Mouse (Mus musculus) activated CD4-positive, CD25-positive, alpha-beta regulatory T cell, adult 9 weeks (primary cell): ENCODE measurements around the gene Dclre1c. TPM values are rescaled to one million over a fixed set of nuclear protein-coding genes. Genes with fewer than 3 reads are reported as not detected.

Source experiments
- polyA plus RNA-seq: library from polyadenylated mRNA; unstranded; fragments of 100-300 nt; shearing (Covaris generic); gene quantifications from one replicate; pipeline ENCODE4 v1.2.1, GENCODE M21; 2017

Dclre1c gene
- polyA plus RNA-seq, result 27.6 TPM

DNA sequence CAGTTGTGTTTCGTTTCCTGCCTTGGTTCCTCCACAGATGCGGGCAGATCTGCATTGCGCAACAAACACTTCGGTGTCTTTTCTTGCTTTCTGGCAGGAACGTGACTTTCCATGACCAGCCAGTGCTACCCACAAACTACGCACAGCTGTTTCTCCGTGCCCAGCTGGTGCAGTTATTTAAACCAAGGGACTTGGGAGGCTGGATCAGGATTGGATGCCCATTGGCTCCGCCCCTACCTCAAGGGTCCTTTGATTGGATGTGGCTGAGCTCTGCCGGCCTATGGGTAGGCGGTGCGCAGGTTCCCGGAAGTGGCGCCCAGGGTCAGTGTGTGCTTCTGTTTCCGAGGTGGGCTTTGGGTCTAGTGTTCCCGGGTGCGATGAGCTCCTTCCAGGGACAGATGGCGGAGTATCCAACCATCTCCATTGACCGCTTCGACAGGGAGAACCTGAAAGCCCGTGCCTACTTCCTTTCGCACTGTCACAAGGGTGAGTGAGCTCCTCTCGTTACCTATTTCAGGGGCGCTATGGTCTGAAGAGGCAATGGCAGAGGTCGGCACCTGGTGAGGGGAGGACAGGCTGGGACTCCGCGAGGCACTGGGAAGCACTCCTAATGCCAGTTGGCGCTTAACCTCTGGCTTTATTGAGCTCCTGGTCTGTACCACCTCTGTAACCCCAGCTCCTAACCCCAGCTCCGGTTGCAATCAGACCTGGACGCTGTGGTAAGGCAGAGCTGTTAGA lies at the start of gene Dclre1c:
Gene Dclre1c (plus strand): TSS at position 291 of the 738 bp plus-strand sequence.

DNA sequence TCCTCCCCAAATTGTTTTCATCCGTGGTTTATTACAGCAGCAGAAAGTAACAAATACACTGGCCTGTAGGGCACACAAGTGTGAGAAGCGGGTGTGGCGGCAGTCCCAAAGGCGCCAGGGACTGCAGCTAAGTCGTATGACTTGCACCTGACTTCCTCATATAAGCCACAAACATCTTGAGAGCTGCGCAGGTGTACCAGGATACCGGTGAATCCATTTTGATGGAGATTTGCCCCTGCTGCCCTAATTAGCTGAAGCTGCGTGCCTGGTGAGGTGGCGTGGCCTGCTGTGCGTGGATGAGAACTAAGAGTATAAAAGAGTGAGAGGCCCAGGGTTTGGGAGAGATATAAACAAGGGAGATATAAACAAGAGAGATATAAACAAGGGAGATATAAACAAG lies 26.8 kb upstream of the Dclre1c start, which contains the start of gene Olah:
Gene Olah (minus strand): TSS at position 101 of the 400 bp plus-strand sequence.

DNA sequence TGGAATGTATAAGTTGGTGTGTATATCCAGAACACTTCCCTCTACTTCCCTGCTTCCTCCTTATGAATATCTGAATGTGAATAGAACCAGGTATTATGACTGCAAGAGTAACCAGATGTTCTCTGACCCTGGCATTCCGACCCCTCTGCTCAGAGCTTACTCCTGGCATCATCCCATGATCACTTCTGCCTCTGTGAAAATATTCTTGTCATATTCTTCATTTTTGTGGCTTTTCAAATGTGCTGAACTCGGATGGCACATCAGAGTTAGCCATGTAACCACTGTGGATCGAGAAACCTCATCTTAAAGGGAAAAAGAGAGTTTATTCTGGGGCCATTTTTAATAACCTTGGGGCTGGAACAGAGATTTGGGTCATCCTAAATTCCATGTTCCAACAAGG lies 1.4 kb upstream of the Dclre1c start, which contains the start of gene Meig1:
Gene Meig1 (minus strand): TSS at position 101 of the 400 bp plus-strand sequence.

DNA sequence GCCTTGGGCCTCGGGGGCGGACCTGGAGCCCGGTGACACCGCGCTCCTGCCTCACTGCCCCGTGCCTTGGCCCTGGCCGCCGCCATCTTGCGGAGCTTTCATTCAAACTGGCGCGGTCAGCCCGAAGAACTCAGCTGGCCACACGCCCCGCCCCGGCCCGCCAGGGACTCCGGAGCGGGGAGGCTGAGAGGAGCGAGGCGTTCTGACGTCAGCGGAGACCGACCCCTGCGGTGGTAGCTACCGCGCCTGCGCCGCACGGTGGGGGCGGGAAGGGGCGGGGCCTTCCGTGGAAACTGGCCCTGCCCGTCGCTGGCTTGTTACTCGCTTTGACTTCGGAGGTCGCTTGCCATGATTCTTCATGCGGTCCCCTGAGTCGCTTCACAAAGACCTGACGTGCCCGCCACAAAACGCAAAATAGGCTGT lies 50.9 kb downstream of the Dclre1c start, which contains the start of gene Suv39h2:
Gene Suv39h2 (minus strand): TSS at position 171 of the 423 bp plus-strand sequence.

DNA sequence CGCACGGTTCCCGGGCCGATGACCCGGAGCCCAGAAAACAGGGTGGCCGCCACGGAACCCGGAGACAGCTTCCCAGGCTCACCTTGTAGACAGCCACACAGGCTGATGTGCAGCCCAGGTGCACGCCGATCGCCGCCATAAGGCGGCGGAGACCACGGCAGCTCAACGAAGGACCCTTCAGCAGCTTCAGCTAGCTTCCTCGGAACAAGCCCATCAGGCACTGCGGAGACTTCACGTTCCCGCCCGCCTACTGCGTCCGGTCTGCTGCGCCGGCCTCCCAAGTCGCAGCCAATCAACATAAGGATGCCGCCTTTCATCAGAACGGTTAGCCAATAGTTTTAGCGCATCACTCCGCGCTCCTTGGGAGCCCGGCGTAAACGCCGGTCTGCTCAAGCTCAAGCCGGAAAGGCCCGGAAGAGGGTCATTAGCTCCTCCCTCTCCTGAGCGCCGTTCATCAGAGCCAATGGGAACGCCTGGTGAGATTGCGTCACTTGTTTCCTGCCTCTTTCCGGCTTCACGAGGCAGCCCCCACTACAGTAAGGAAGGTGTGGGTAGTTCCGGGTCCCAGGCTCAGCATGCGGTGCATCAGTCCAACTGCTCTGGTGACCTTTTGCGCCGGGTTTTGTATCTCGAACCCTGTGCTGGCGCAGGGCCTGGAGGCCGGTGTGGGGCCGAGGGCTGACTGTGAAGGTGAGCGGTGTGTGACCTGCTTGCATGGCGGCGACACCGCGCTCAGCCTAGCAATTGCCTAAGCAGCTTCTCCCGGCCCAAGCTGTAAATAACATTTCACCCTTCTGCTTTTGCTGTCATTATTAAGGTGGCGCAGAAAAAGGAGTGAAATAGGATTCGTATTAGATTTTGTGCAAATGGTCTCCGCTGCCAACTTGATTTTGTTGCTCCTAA lies 88.9 kb downstream of the Dclre1c start, which contains the start of the genes Gm45902, Hspa14 and Cdnf:
Gene Gm45902 (minus strand): TSS at position 239 of the 903 bp plus-strand sequence.
Gene Hspa14 (minus strand): TSS at position 263 of the 903 bp plus-strand sequence.
Gene Cdnf (plus strand): TSS at position 479 of the 903 bp plus-strand sequence.

Other genes with a start within 250 kb of the Dclre1c start
- gene Nmt2, start 139.9 kb upstream of the Dclre1c start, polyA plus RNA-seq, result 13.9 TPM
- 17.7 TPM for gene Rpp38, start 91.5 kb upstream of the Dclre1c start, polyA plus RNA-seq
- not detected for gene Acbd7, start 88.0 kb upstream of the Dclre1c start, polyA plus RNA-seq
- not detected for gene Olah, start 26.9 kb upstream of the Dclre1c start, polyA plus RNA-seq
- not detected for gene Meig1, start 1.5 kb upstream of the Dclre1c start, polyA plus RNA-seq
- gene Suv39h2, start 50.9 kb downstream of the Dclre1c start, polyA plus RNA-seq, result 0.50 TPM
- gene Gm45902, start 88.7 kb downstream of the Dclre1c start, polyA plus RNA-seq, result 6.8 TPM
- gene Hspa14, start 88.7 kb downstream of the Dclre1c start, polyA plus RNA-seq, result 124 TPM
- 0.35 TPM for gene Cdnf, start 88.9 kb downstream of the Dclre1c start, polyA plus RNA-seq
- gene Fam107b, start 146.4 kb downstream of the Dclre1c start, polyA plus RNA-seq, result 476 TPM